Mouse (Mus musculus) lung, adult 2 months (tissue): ENCODE measurements around the gene Dlg3.

ENCODE experiments used
- CTCF ChIP-seq: fragments of 200-500 bp; IDR thresholded peaks from 2 replicates; pipeline ENCODE4 v1.5.1; 2011; ENCODE audit warnings: mild to moderate bottlenecking, low read length, control low read depth; ENCODE audit not compliant: insufficient read depth
- POLR2A ChIP-seq: fragments of 200-500 bp; IDR thresholded peaks from 2 replicates; pipeline ENCODE4 v1.6.1; 2011; ENCODE audit warnings: low read depth, mild to moderate bottlenecking, control low read depth, low read length, borderline replicate concordance; ENCODE audit errors: extremely low read depth

- no peak for TF ChIP-seq CTCF
- TF ChIP-seq POLR2A: no peak
Observed at GRCm38 (mm10) chrX:100796741-100797090, 29.2 kb downstream of the Dlg3 start.
